Mouse (Mus musculus): ENCODE results near the gene Dgat2.

Gene Dgat2

GRCm38 (mm10) chr7:99161529-99161928 is 21.0 kb downstream of the Dgat2 start:
- DNase-seq (ENCODE audit: low spot score): no peak

DNA sequence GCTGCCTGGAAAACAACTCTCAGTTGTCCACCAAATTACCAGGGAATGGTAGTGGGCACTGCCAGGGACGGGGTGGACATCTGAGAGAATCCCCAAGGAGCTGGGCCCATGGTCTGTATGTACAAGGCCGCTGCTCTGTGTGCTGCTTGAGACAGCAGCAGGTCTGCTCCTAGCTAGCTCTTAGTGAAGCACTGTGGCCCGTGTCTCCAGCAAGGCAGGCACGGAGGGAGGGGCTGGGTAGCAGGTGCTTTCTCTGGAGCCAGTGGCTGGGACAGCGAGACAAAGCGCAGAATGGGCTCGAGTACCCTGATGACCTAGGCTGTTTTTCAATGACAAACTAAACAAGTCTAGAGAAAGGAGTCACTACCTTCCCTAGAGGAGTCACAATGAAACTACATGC is 21.5 kb downstream of the Dgat2 start:
- no peak for DNase-seq (ENCODE audit: low spot score)

GRCm38 (mm10) chr7:99159446-99159845 is 23.1 kb downstream of the Dgat2 start:
- no peak for DNase-seq (ENCODE audit: low spot score)

- DNase-seq (ENCODE audit: low spot score): no peak
These were observed 23.6 kb downstream of the Dgat2 start for GRCm38 (mm10) chr7:99158904-99159303.

GRCm38 (mm10) chr7:99158011-99158410 is 24.5 kb downstream of the Dgat2 start:
- no peak for DNase-seq (ENCODE audit: low spot score)

GRCm38 (mm10) chr7:99156737-99157136 is 25.8 kb downstream of the Dgat2 start:
- no peak for DNase-seq (ENCODE audit: low spot score)

GRCm38 (mm10) chr7:99155311-99156289 is 26.9 kb downstream of the Dgat2 start:
- no peak for DNase-seq (ENCODE audit: low spot score)

DNA sequence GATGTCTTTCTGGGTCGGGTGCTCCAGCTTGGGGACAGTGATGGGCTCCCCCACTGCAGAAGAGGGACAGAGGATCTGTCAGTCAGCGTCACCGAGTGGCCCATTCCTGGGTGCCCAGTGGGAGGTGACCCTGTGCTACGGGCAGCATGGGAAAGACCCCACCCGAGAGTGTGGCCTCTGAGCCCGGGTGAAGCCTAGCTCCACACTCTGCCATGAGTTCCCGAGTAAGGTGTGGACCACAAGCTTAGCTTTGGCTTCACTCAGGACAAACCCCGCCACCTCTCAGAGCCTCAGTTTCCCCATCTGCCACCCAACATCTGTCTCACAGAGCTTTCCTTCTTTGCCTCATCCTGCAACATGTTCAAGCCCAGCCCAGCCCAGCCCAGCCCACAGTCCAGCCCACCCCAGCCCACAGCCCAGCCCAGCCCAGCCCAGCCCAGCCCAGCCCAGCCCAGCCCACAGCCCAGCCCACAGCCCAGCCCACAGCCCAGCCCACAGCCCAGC is 27.8 kb downstream of the Dgat2 start:
- DNase-seq (ENCODE audit: low spot score): no peak

- no peak for DNase-seq (ENCODE audit: low spot score)
These were observed 28.8 kb downstream of the Dgat2 start for GRCm38 (mm10) chr7:99153686-99154202.

DNA sequence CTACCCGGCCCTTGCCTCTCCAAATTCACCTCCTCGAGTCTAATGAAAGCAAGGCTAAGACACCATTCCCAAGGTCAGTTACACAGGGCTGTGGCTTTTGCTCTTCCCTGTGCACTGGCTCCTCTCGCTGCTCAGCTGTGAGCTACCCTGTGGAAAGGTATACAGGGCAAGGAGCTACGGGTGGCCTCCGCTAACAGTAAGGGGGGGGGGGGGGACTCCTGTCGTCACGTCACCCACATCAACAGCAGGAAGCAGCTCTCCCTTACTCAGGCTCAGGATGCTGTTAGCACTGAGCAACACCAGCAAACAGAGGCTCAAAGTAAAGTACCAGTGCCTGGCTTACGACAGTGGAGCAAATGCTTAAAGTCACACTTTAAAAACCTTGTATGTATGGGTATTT is 29.8 kb downstream of the Dgat2 start:
- DNase-seq (ENCODE audit: low spot score): no peak

- peak; percentile 84 for DNase-seq (ENCODE audit: low spot score)
These were observed 31.2 kb downstream of the Dgat2 start for GRCm38 (mm10) chr7:99151342-99151741.

GRCm38 (mm10) chr7:99149017-99149416 is 33.5 kb downstream of the Dgat2 start:
- DNase-seq (ENCODE audit: low spot score): no peak

DNA sequence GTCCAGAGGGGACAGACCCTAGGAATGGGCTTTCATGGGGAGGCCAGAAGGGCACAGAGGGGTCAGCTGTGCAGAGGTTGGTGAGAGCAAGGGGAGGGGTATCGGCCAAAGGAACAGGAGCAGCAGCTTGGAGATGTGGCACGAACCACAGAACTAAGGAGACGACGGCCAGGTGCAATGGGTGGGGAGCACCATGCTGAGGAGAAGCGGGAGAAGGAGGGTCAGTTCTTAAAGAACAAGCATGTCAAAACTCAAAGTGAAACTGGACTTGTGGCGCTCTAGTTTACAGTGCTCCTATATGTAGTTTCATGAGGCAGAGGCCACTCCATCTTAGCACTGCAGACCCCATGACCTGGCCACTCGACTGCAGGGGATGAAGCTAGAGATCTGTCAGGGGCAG is 35.0 kb downstream of the Dgat2 start:
- DNase-seq (ENCODE audit: low spot score): no peak

- DNase-seq (ENCODE audit: low spot score): no peak
These were observed 35.6 kb downstream of the Dgat2 start for GRCm38 (mm10) chr7:99146906-99147305.

GRCm38 (mm10) chr7:99146011-99146410 is 36.5 kb downstream of the Dgat2 start:
- DNase-seq (ENCODE audit: low spot score): no peak

GRCm38 (mm10) chr7:99144616-99145015 is 37.9 kb downstream of the Dgat2 start:
- DNase-seq (ENCODE audit: low spot score): no peak

GRCm38 (mm10) chr7:99143244-99143643 is 39.3 kb downstream of the Dgat2 start:
- DNase-seq (ENCODE audit: low spot score): no peak

- DNase-seq (ENCODE audit: low spot score): no peak
These were observed 40.5 kb downstream of the Dgat2 start for GRCm38 (mm10) chr7:99141919-99142606.

DNA sequence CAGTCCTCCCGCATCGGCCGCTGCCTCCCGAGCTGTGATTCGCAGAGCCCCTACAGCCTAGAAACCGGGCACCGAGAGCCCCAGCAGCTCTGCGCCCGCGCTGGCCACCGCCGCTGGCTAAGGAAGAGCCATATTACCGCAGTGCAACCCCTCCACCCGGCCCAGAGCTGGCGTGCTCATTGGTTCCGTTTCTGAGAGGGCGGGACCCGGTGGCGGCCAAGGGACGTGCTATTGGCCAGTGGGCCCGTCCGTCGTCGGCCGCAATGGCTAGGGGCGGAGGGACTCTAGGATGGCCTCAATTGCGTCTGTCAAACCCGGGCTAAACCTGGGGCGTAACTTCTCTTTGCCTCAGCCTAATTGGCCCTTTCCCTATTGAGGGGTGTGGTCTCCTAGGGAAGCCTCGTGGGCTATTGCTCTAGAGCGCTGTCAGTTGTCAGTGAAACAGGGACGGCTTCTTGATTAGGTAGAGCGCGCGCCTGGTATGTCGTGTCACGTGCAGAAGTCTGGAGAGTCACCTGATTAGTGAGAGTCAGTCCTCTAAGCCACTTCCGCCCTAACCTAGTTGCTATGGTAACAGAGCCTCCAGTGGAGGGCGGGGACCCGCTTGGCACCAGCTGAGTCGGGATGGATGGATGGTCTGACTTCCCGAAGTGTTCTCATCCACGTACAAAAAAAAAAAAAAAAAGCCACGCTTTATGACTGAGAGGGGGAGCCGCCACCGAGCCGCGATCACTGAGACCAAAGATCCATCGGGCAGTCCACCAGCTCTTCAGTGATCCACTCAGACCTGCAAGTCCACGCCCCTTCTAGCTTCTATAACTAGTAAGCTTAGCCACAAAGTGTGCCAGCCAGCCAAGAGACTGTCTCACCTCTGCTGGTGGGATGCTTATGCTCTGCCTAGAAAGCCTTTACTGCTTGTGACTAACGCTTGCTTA is 41.3 kb downstream of the Dgat2 start, which contains the start of gene Uvrag:
Gene Uvrag, minus strand, starts transcription at position 158 of the 935 bp plus-strand sequence.
- peak; percentile 97 for DNase-seq (ENCODE audit: low spot score)

DNA sequence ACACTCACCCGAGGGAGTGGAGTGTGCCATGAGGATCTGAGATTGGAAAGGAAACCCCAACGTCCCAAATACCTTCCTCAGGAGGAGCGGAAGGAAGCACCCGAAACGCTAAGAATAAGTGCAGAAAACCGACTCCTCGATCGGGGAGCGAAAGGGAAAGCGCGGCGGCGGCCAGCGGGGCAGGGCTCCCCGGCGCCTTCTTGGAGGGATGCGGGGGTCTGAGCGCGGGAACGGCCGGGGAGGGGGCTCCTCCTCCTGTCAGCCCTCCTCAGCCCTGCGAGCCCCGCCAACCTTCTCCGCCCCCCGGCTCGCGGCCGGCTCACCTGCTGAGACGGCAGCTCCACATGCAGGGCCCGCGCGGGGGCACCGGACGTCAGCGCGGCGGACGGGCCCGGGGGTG is 42.0 kb downstream of the Dgat2 start:
- DNase-seq (ENCODE audit: low spot score): no peak

DNA sequence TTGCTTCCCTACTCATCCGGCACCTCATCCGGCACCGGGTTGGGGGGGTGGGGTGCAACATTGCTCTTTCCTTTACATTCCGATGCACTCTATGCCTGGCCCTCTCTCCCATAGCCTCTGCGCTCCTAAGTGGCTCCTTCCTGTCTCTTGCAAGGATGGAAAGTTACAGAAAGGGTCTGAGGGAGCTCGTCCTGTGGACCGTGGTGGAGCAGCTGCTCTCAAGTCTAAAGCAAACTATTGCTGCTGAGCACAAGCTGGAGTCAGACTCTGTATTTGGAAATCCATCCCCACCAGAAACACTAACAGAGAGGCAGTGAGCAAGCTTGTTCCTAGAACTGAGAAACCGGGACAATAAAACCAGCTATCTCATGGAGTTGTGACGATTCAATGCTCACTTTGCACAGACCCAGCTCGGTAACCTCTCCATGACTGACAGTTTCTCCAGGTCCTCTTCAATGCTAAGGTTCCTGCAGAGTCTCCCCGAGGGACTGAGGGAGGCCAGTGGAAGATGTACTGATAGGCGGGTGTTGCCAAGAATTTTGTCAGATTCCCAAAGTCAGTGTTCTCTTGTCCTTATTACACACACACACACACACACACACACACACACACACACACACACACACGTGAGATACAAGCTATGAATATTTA is 42.6 kb downstream of the Dgat2 start:
- no peak for DNase-seq (ENCODE audit: low spot score)

All from testis, postnatal 14 days (tissue).